Mouse (Mus musculus): ENCODE measurements around the gene Capn5.

Gene Capn5

DNA sequence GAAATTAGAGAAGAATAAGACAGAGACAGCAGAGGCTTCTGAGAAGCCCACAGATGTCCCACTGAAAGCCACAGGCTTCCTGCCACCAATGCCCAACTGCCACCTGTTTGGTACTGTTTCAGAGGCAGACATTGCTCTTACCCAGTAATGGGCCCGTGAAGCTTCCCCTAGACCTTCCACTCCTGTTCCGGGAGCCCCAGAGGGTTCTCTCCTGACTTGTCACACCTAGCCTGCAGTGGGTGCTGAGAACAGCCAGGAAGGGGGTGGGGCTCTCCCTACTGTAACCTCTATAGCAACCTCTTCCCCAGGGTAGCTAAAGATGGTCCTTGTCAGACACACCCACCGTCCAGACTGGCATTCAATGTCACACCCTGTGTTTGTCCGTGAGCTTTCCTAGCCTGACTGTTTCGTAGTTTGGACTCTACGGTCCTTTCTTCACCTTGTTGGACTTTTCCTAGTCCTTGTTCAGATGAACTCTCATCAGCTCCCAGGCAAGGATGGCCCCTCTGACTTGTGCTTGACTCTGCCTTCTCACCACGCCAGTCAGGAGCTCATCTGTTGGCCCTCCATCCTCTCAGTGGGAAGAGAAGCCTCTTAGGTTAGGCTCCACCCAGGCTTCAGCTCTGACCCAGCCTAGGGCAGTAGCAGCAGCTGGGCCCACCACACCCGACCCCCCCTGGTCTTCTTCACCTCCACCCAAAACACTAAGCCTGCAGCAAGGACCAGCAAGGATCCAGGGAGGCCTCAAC is 1.6 kb downstream of the Capn5 start:
- in situ Hi-C loops (cut with MboI, MseI), result no loop called here

DNA sequence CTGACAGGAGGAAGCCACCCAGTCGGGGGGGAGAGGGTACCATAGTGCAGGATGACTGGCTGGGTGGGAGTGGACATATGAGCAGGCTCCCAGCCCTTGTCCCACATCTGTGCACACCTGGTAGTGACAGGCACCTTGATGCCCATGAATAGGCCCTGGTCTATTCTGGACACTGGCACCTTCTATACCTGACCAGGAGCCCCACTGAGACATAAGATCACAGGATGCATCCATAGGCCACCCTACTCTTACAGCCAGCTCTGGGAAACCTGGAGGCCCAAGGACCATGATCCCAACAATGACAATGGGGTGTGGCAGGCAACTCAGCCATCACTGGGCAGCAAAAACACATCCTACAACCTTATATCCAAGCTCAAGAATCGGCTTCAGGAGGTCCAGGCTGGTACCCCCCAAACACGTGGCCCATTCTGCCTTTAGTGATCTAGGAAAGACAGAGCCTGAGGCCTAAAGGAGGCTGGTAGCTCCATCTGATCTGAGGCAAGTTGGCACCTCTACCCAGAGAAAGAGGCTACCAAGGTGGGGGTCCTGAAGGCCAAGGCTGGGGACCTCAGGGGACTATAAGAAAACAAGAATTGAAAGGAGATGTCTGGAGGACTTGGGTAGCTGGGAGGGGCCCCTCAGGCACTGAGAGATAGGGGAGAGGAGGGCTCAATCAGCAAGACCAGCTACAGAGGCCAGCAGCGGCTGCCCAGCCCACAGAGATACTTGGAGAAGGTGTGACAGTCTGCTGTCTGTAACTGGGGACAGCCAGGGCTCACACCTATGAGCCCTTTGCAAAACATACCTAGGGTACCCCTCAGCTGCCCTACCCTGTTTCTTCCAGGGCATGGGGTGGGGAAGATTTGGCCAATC is 3.0 kb downstream of the Capn5 start:
- in situ Hi-C loops (cut with MboI, MseI), result no loop called here

DNA sequence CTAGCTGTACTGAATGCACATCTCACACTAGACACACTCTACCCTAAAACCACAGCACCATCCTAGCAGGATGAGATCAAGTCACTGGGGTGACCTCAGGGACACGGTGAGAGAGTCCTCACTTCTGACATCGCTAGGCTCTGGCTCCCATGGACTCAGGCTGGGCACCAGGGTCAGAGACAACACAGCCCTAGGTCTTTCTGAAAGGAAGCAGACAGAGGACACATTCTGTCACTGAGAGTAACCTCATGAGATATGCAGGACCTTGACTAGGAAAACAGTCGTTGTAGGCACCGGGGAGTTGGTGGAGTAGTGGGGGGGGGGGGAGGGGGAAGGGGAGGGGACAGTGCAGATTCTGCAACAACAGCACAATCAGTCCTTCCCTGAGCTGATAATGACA is 4.7 kb downstream of the Capn5 start:
- in situ Hi-C loops (cut with MboI, MseI), result no loop called here

DNA sequence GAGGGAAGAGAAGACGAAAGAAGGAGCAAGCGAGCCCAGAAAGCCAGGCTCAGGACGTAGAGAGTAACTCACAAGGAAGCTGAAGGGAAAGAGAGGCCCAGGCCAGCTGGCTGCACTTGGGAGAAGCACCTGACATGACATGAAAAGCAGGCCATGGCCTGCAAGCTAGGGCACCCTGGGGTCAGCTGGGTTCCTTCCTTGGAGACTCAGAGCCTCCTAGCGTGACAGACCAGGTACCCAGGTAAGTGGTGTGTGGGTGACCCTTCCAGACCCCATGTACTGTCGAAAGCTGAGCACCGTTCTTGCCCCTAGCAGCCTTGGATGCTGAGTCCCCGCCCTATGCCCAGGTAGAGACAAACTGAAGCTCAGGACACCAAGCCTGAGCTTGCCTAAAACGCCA is 5.4 kb downstream of the Capn5 start:
- in situ Hi-C loops (cut with MboI, MseI), result no loop called here

DNA sequence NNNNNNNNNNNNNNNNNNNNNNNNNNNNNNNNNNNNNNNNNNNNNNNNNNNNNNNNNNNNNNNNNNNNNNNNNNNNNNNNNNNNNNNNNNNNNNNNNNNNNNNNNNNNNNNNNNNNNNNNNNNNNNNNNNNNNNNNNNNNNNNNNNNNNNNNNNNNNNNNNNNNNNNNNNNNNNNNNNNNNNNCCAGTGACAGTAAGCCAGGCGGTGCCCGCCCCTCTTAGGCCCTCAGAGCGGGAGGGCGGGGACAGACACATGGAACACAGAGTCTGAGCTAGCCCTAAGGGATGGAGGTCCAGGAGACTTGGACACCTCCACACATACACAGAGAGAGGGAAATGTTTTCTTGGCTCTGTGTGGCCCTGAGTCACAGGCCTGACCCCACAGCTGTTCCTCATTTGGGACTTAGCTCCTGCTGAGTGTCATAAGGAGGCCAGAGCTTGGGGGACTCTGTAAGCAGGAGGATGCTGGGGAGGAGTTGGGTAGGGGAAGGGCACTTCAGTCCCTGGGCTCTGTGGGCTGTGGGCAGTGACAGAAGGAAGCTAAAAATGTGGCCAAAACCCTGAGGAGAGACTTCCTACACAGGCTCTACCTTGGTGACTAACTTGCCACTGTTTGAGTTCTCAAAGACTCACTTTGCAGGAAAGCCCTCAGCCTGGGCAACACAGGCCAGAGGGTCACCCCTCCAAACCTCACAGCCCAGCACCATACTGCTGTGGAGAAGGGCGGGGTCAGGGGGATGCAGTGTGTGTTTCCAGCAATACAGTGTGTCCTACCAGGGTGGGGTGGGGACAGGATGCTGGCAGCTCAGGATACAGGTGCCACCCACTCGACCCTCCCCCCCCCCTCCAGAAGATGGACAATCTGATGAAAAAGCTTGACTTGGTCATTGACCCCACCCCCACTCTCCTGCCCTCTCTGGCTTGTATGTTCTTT is 6.7 kb downstream of the Capn5 start:
- in situ Hi-C loops (cut with MboI, MseI), result no loop called here

DNA sequence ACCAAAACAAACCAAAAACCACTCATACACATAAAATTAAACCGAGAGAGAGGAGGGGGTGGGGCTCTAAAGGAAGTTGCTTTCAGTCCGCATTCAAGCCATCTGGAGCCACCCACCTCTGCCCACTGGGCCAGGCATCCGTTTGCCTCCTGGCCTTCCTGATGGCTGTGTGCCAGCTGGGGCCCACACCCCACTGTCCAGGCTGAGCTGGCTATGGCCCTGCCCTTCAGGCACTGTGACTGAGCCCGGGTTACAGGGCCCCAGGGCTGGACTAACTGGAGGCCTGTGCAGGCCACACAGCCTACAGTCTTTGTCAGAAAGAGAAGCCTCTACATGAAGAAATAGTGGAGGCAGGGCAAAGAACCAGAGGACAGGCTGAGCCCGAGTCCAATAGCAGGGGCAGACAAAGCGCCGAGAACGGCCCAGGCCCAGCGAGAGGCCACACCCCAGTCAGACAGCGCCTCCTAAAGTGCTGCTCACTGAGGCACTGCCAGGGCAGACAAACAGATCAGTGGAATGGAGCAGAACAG is 13.0 kb downstream of the Capn5 start:
- in situ Hi-C loops (cut with MboI, MseI), result no loop called here

DNA sequence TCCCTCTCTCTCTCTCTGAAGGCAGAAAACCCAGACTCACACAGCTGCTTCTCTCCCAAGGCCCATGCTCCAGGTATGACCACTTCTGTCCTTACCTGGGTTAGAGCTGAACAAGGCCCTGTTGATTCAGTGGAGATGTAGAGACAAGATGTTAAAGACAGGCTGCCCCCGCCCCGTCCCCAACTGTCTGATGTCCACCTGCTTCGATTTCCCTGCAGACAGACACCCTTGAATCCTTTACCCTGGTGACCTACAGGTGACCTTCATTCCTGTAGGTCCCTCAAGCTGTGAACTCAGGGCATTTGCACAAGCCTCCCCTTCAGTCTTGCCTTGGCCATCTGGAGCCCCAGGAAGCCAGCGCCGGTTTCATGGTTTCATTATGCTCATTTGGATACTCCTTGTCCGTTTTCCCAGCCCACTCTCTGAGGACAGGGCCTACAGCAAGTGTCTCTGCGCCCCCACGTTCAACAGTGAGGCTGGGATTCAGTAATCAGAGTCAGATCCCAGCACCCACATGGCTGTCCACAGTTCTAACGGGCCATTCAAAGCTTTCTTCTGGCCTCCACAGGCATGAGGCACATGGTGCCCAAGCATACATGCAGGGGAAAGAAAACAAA is 13.6 kb downstream of the Capn5 start:
- in situ Hi-C loops (cut with MboI, MseI), result no loop called here

DNA sequence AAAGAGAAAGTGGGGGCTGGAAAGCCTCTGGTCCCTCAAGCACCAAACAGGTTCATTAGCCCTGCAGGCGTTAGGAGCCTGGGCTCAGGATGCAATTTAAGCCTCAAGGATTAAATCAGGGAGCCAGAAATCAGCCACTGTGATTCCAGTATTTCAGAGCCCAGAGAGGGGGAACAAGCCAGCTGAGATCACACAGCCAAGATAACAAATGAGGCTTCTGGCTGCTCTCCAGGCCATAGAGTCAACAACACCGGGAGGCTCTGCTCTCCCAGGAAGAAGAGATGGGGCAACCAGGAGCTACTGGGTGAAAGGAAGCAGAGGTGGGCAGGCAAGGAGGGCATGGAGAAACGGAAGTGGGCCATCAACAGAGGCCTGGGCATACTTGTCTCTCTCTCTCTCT is 14.4 kb downstream of the Capn5 start:
- in situ Hi-C loops (cut with MboI, MseI), result no loop called here

DNA sequence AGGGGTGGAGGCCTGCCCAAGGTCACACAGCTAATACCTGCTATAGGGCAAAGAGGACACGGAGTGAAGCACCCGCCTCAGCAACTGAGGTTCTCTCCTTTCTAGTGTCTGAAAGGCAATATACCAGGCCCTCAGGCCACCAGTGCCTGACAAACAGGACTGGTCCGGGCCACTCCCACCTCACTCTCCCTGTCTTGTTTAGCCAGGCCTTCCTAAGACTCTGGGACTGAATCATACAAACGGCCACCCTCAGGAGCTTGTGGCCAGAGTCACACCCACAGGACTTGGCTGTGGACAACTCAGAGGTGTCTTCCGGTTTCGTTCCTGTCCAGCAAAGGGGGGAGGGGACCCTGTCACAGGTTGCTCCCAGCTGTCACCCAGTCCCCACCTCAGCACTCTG is 15.8 kb downstream of the Capn5 start:
- in situ Hi-C loops (cut with MboI, MseI), result no loop called here

DNA sequence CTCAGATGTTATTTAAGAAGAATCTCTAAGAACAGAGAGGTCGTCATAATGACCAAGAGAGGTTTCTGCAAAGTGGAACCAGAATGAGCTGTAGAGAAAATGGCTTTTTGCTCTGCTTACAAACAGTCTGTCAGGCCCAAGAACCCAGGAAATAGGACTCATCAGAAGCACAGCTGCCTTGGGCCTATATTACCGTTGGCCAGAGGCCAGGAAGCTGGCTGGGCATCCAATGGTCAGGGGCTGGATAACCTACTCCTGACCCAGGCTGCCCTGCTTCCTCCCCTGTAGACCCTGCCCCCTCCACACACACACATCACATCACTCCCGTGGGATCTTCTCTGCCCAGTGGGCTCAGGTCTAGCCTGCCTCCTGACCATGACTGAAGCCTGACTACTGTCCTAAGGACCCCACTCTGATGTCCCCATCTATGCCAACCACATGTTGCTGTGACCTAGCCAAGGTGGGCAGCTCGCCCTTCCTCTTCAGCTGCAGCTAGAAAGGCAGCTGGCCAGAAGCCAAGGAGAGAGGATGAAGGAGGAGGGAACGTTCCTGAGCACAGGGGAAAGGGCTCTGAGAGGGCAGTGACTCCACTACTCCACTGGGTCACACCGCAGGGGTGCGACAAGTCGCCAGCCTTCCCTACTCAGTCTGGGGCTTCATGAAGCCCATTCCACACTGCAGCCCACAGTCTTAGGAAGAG is 17.9 kb downstream of the Capn5 start:
- in situ Hi-C loops (cut with MboI, MseI), result no loop called here

DNA sequence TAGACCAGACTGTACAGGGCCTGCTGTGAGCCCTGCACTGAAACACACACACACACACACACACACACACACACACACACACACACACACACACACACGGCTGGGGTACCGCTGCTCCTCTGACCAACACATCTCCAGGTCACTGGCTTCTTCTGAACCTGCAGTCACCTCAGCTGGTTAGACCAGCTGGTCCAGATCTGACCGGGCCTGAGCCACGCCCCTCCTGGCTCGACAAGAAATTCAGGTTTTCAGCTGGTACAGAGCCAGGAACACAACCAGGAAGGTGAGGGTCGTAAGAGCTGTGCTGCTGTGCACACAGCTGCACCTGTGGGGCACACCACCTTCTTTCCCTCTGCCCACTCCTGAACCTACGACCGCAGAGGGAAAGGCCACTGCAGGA is 19.6 kb downstream of the Capn5 start:
- in situ Hi-C loops (cut with MboI, MseI), result no loop called here

DNA sequence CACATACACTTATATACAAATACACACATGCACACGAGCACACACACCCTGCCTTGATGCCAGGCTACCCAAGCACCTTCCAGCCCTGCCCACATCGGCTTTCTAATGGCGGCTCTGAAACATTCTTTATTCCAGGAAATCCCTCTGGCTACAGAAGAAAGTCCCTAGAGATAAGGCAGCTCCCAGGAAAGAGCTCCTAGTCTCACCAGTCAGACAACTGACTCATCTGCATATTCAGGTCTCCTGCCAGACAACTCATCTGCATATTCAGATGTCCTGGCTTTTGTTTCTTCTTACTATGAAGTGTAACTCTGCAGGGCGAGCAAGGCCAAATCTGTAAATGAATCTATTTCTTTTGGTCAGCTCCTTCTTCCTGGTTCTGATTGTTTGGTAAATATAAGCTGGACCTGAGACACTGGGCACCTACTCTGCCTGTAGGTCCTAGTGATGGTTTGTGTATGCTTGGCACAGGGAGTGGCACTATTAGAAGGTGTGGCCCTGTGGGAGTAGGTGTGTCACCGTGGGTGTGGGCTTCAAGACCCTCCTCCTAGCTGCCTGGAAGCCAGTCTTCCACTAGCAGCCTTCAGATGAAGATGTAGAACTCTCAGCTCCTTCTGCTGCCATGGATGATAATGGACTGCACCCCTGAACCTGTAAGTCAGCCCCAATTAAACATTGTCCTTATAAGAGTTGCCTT is 20.3 kb downstream of the Capn5 start:
- in situ Hi-C loops (cut with MboI, MseI), result no loop called here

DNA sequence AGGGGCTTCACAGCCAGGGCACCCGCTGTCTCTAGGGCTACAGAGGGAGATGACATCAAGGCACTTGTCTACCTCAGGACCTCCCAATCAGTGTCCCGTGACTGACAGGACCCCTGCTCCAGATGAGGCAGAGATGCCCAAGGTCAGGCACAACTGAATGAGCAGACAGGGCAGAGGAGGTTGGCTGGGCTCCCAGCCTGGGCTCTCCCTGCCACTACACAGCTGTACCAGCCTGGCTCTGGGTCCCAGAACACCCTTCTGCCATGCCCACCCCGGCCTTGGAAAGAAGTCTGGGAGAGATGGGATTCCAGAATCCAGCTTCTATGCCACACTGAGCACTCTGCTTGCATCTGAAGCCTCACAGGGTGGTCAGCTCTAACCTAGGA is 21.8 kb downstream of the Capn5 start:
- in situ Hi-C loops (cut with MboI, MseI), result no loop called here

DNA sequence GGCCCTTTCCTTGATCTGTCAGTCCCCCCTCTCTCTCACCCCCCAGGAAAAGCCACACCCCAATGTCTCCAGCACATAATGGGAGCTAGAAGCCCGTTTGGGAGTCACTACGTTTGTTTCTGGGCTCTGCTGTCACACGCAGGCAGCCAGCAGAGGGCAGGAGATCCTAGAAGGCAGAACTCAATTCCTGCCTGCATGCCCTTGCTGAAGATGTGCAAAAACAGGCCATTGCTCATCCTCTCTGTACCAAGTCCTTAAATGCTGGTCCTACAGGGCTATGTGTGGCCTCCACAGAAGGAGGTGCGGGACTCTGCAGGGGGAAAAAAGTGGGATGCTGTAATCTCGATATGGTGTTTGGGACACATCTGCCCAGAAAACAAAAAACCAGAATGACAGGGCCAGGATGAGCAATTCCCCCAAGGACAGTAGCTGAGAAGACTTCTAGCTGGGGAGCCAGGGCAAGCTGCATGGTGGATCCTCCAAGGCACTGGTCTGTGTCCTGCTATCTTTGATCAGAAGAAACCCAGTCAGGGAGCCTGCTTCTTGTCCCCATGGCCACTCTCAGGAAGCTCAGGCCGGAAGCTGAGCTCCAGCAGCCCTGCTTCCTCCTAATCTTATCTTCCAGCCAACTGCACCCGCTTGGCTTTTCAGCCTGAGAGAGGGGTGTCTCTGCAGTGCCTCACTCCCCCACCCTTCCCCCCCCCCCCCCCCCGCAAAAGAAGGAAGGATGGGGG is 22.4 kb downstream of the Capn5 start:
- in situ Hi-C loops (cut with MboI, MseI), result no loop called here

DNA sequence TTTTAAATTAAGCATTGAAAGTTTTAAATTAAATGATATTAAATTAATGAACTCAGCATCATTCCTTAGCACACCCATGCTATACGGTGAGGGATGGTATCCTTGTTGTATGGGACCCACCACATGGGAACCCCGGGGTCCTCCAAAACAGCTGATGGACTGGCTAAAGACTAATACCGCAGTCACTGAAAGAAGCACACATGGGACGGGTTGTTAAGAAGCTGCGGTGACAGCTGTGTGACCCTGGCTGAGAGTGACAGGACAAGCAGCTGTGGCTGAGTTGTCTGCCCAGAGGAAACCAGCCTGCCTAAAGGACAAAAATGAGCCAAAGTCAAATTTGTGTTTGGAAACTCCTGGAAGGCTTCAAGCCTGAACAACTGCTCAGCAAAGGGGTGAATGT is 24.2 kb downstream of the Capn5 start:
- in situ Hi-C loops (cut with MboI, MseI), result no loop called here

DNA sequence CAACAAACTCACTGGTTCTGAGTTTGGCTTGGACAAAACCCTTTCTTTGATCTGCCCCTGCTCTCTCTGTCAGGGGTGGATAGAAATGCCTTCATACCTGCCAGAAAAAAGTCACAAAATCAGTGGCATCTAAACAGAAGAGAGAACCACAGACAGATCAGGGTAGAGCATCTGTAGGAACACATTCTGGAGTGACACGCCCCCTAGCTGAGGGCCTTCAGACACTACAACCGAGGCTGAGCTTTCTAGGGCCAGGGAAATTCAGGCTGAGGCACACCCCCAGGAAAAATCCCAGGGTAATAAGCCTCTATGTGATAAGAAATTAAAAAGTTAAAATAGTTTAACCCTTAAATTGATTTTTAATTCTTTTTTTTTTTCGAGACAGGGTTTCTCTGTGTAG is 24.7 kb downstream of the Capn5 start:
- in situ Hi-C loops (cut with MboI, MseI), result no loop called here

DNA sequence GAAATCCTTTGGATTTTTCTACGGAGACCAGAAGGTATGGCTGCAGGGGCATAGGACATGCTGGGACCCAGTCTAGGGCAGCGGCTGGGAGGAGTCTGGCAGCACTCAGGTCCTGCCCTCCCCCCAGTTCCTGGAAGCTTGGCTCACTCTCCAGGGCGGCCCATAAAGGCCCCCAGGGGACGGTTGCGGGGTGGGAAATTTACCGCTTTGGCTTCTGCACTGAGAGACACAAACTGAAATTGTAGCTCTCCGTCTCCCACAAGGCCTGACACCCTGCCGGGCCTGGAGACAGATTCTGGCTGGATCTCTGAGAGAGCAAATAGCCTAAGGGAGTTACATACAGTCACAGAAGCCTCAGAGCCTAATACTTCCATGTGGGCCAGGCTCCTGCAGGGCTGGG is 25.7 kb downstream of the Capn5 start:
- in situ Hi-C loops (cut with MboI, MseI), result no loop called here

DNA sequence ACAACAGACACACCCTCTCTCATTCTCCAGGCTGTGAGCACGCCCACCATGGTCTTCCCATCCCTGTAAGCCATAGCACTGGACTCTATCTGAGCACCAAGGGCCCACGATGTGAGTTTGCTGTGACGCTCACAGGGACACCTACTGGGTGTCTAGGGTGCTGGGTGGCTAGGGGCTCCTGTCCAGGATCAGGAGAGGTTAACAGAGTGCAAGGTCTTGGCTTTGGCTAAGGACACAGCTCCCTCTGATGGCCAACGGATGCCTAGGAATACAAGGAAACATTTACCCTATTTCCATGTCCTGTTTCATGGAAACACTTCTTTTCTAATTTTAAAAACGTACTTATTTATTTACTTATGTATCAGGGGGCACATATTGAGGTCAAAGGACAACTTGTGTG is 27.5 kb downstream of the Capn5 start:
- in situ Hi-C loops (cut with MboI, MseI), result no loop called here

DNA sequence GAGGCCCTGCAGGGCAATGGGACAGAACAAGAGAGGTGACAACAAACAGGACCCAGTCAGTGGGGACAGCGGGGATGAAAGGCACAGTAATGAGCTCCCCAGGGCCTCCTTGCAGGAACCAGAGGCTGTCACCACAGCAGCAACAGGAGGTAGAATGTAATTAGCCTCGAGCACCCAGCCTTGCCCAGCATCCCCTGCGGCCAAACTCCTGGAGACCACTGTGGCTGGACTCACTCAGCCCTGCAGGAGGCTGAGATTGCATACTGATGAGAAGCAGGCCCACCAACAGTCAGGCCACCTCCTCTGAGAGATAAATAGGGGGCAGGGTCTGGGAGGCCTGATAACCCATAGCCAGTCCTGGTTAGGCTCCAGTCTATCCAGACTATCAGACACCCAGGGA is 28.3 kb downstream of the Capn5 start:
- in situ Hi-C loops (cut with MboI, MseI), result loop anchor here in 1 of 2 experiments (10.0 kb wide), 1 partner anchor 605 kb away; no protein-coding TSS in a partner anchor
